Mouse (Mus musculus): ENCODE measurements at regions not wholly inside any gene's neighbourhood (a gene's known extent, or its start where the extent isn't known, plus 50 kb on each side); places are given as distances from the start of the nearest gene placed in this dataset.

DNA sequence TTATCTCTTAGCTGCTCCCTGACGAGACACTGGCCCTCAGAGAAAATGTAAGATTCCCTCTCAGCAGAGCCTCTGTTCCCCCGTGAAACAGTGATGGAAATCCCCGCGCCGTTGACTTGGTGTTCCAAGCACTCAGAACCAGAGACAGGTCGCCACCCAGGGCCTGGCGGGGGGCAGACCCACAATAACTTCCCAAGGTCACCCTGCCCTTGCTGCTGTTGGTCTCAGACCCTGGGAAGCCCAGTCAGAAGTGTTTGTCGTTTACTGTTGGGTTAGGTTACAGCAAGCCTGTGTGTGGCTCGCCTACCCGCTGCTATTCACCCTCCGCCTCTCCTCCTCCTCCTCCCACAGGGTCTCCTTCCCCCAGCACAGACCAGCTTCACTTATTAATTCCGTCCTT lies 154.2 kb upstream of the Eomes start:
- no peak for DNase-seq (ENCODE audit: low spot score in 2 of 2)

DNA sequence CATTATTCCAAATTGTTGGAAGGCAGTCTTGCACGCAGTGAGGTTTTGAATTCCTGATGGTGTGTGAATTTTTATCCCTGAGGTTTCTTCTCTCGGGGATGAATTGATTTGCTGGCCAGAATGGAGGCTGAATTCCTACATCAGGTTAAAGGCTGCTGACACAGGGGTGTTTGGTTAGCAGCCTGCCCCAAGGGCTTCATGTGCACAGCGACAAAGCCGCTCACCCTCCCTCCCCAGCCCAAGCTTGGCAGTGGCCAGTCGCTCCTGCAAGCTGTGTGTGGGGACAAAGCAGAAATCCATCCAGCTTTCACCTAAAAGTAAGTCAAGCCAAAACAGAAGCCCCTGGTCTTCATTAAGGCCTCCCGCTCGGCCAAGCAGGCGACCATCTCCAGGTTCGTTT lies 151.4 kb upstream of the Eomes start:
- DNase-seq (ENCODE audit: low spot score in 2 of 2) = no peak

DNA sequence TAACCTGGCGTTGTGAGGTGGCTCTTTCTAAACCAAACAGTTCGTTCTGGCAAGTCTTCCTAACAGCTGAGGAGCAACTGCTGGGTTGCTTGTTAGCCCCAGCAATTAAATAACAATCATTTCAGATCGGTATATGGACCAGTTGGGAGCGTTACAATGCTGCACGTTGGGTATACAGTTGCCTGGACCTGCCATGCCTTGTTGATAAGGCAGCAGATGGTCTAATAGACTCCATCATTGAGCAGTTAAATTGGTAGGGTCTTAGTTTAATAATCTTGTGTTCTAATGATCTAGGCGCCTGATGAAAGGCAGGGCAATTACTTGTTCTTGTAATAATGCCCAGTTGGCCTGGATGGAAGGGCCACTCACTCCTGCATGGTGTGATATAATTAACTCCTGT lies 150.1 kb upstream of the Eomes start:
- no peak for DNase-seq (ENCODE audit: low spot score in 2 of 2)

DNA sequence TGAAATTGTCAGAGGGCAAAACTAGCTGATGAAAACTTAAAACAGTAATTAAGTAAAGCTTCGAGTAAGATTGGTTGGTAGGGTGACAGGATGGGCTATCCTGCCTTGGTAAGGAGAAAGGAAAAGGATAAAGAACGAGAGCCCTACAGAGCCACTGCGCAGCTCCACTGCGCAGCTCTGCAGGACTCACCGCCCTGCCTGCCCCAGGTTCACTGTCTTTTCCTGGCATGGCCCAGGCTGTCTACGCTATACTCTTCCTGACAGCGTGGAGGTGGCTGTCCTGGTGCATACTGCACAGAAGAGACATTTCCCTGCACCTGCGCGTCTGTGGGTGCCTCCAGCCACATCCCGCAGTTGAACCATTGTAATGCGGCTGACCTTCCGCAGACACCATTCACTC lies 136.6 kb upstream of the Eomes start:
- no peak for DNase-seq (ENCODE audit: low spot score in 2 of 2)

DNA sequence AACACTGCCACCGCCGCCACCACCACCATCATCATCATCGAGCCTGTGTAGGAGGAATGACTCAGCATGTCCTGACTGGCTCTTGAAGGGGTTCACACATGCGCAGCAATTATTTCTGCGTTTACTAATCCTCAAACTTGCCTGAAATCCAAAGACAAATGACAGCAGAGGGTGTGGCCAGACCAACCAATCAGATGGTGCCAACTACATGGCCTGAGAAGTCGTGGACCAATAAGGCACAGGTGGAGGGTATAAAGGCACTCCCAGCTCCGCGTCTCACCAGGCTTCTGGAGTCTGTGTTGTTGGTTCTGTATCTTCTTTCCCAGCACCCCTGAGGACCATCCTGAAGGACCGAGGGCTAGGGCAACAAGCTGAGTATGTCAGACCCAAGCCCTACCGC lies 123.1 kb upstream of the Eomes start:
- DNase-seq (ENCODE audit: low spot score in 2 of 2) = no peak

- DNase-seq (ENCODE audit: low spot score in 2 of 2) = no peak
Observed at GRCm38 (mm10) chr9:118357406-118357805, 120.6 kb upstream of the Eomes start.

DNA sequence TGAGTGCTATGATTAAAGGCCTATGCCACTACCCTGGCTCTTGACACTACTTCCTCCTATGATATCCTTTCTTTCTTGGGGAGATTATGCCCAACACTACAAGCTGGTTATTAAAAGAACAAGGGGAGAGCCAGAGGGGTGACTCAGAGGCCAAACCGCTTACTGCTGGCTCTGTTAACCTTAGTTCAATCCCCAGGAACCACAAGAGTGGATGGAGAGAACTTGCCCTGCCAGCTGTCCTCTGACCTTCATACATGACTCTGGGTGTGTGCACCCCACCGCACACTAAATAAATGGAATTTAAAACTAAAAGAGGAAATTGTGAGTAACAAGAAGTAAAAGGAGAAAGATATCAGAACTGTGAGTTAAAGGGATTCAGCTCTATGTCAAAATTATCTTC lies 114.1 kb upstream of the Eomes start:
- DNase-seq (ENCODE audit: low spot score in 2 of 2) = no peak

DNA sequence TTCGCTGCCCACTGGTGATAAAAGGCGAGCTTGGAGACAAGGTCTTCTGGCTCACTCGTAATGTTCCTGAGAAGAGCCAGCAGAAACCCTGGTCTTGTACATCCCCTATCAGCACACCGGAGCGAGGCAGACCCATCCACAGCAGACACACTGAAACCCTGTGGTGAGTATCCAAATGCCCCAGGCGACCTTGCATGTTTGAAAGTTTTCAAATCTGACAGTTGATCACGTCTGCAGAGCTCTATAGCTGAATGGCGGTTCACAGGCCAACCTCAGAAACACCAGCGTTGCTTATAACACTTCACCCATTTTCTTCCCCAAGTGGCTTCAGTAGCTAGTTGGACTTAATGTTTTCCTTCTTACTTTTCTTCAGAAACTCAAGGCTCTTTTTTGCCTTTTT lies 112.6 kb upstream of the Eomes start:
- DNase-seq (ENCODE audit: low spot score in 2 of 2) = no peak

GRCm38 (mm10) chr9:118367314-118367713 lies 110.7 kb upstream of the Eomes start:
- no peak for DNase-seq (ENCODE audit: low spot score in 2 of 2)

- DNase-seq (ENCODE audit: low spot score in 2 of 2) = no peak
Observed at GRCm38 (mm10) chr9:118370581-118370980, 107.4 kb upstream of the Eomes start.

- no peak for DNase-seq (ENCODE audit: low spot score in 2 of 2)
Observed at GRCm38 (mm10) chr9:118374680-118375079, 103.3 kb upstream of the Eomes start.

GRCm38 (mm10) chr9:118379055-118379454 lies 99.0 kb upstream of the Eomes start:
- DNase-seq (ENCODE audit: low spot score in 2 of 2) = no peak

GRCm38 (mm10) chr9:118382532-118382931 lies 95.5 kb upstream of the Eomes start:
- DNase-seq (ENCODE audit: low spot score in 2 of 2) = no peak

- no peak for DNase-seq (ENCODE audit: low spot score in 2 of 2)
Observed at GRCm38 (mm10) chr9:118384610-118385009, 93.4 kb upstream of the Eomes start.

GRCm38 (mm10) chr9:118387631-118388030 lies 90.4 kb upstream of the Eomes start:
- DNase-seq (ENCODE audit: low spot score in 2 of 2) = no peak

DNA sequence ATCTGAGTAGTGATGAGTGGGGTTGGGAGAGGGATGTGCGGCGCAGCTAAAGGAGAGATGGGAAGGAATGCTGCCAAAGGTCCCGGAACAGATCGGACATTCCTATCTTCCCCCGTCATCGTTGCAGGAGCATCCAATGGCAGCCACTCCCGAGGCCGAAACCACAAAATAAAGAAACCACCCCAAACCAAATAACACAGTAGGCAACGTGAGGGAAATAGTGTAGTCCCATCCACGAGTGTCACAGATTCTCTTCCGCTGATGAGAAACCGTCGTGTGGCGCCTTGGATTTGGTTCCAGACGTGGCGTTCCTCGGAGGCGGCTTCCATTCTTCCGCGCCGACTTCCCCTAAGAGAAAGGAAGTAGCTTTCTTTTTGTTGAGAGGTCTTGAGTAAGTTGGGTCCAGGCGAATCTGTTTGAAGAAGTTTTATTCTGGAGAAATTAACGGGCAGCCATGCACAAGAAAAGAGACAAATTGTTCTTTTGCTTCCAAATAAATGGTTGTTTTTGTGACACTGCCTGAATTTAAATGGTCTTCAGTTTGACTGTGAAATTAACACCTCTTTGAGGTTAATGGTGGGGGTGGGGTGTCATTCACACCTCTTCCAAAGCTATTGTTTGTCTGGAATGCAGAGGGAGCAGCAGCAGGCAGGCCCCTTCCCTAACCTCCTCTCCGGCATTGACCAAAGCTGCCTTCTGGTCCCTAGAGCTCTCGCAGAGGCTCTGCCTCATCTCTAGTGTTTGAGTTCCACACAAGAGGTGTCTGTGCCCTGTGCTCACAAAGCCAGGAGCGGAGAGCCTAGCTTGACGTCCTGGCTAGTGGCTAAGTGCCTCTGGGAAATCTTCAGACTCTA lies 88.3 kb upstream of the Eomes start:
- DNase-seq (ENCODE audit: low spot score in 2 of 2) = no peak

- no peak for DNase-seq (ENCODE audit: low spot score in 2 of 2)
Observed at GRCm38 (mm10) chr9:118390679-118391078, 87.3 kb upstream of the Eomes start.

DNA sequence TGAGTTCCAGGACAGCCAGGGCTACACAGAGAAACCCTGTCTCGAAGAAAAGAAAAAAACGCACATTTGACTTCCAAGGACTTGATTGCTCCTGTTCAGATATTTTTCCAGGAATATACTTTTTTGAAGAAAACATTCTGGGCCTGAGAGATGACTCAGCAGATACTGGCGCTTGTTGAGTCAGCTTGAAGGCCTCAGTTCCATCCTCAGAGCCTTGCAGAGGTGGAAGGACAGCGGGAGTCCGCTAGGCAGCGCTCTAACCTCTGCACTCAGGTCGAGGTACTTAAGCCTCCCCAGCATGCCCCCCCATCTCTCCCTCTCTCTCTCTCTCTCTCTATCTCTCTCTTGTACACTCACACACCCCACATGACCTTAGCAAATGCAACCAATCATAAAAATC lies 86.3 kb upstream of the Eomes start:
- DNase-seq (ENCODE audit: low spot score in 2 of 2) = no peak

GRCm38 (mm10) chr9:118392796-118393195 lies 85.2 kb upstream of the Eomes start:
- DNase-seq (ENCODE audit: low spot score in 2 of 2) = no peak

GRCm38 (mm10) chr9:118393567-118393966 lies 84.4 kb upstream of the Eomes start:
- DNase-seq (ENCODE audit: low spot score in 2 of 2) = no peak

DNA sequence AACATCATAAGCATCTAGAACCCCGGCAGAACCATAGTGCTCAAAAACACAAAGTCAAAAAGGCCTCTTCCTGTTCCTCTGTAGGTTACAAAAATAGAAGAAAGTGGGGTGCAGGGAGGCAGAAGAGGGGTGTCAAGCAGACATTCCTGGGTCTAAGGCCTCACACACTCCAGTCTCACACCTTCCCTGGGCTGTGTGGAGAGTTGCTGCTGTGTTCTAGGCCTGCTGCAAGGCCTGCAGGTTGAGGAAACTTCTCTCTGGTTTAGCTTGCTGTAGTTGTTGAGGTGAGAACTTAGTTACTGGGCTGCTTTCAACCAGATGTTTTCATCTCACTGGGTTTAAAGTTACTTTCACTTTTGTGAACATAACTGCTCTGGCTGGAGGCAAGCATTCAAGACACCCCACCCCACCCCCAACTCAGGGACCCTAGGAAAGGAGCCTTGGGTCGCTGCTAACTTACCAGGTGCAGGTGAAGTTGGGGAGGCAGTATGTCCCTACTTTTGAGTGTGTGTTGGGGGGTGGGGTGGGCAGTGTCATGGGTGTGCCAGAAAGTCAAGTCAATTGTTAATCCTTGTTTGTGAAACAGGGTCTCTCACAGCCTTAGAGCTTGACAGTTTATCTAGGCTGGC lies 81.5 kb upstream of the Eomes start:
- no peak for DNase-seq (ENCODE audit: low spot score in 2 of 2)

DNA sequence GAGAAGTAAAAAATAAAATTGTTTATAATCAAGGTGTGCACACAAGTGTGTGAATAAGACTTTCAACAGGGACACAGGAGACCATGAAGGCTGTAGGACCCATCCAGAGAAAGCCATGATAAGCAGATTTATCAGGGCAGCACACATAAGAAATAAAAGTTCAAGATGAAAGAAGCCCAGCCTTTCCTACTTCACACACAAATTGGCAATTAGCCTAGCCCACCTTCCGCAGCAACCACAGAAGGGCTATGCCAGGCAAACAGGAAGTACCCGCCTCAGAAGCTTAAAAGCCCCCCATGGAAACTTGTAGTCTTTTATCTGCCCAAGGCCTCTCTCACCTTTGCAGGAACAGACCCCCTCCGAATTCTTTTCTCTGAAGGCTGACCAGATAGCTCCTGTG lies 77.5 kb upstream of the Eomes start:
- DNase-seq (ENCODE audit: low spot score in 2 of 2) = no peak

- DNase-seq (ENCODE audit: low spot score in 2 of 2) = no peak
Observed at GRCm38 (mm10) chr9:118401170-118401569, 76.8 kb upstream of the Eomes start.

DNA sequence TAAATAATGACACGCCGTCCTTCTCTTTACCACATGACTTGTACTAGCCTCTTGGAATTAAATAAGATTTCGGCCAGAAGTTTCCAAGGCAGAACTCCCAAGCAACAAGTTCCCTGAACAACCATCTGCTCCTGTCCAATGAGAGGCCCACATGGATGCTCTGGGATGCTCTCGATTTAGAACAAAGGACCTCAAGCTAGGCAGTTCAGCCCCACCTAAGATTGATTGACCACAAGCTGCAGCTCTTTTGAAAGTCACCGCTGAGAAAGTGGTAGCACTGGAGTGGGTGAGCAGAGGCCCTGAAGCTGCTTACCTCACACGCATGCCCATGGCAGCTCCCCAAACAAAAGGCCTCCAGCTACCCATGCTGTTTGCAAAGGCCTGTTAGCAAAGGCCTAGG lies 73.1 kb upstream of the Eomes start:
- DNase-seq (ENCODE audit: low spot score in 2 of 2) = no peak
